Mouse (Mus musculus): ENCODE measurements around the gene Ipcef1. TPM values are rescaled to one million over a fixed set of nuclear protein-coding genes. Genes with fewer than 3 reads are reported as not detected.

Gene Ipcef1
- polyA plus RNA-seq (2012; rRNA removed; ENCODE audit: low replicate concordance): 0.11 and 0.12 TPM in 2 replicates

GRCm38 (mm10) chr10:7052315-7053017, at the start of gene Ipcef1:
Ipcef1 (minus strand) TSS chr10:7052478.

Other genes with a start within 250 kb of the Ipcef1 start
- 6.1 and 8.5 TPM in 2 replicates for gene Cnksr3, start 159.8 kb upstream of the Ipcef1 start, polyA plus RNA-seq (2012; rRNA removed; ENCODE audit: low replicate concordance)